Mouse (Mus musculus) ES-E14 (cell line): ENCODE data around the gene Pttg1. TPM values are rescaled to one million over a fixed set of nuclear protein-coding genes. Genes with fewer than 3 reads are reported as not detected.

ENCODE experiments used
- DNase-seq: peaks from one replicate; pipeline ENCODE4 v3.0.0-alpha.2; 2013; ENCODE audit warnings: low read depth, low spot score
- H3K27ac ChIP-seq: 2 replicates; pipeline ENCODE4 v1.5.1; 2012; ENCODE audit warnings: low read depth, mild to moderate bottlenecking, low read length, moderate library complexity, mixed read lengths; ENCODE audit not compliant: poor library complexity, insufficient read depth, severe bottlenecking
- H3K36me3 ChIP-seq: 2 replicates; pipeline ENCODE4 v1.6.1; 2012; ENCODE audit warnings: mild to moderate bottlenecking, low read length, moderate library complexity, mixed read lengths; ENCODE audit not compliant: control insufficient read depth, poor library complexity, insufficient read depth, severe bottlenecking
- H3K4me1 ChIP-seq, 2 experiments: fragments of 150-350 bp in 1 of 2; sonication (generic) in 1 of 2; 2 replicates each; pipeline ENCODE4 v1.6.1; 2012; ENCODE audit warnings: low read length in 2 of 2, mild to moderate bottlenecking in 1 of 2, mixed read lengths in 1 of 2; ENCODE audit not compliant: control insufficient read depth in 2 of 2, insufficient read depth in 2 of 2, poor library complexity in 1 of 2
- H3K4me3 ChIP-seq, 2 experiments: fragments of 150-350 bp in 1 of 2; sonication (generic) in 1 of 2; 2 replicates each; pipeline ENCODE4 v1.5.1; 2012; ENCODE audit warnings: low read length in 2 of 2, low read depth in 1 of 2, mild to moderate bottlenecking in 1 of 2, mixed read lengths in 1 of 2; ENCODE audit not compliant: insufficient read depth in 1 of 2, poor library complexity in 1 of 2, severe bottlenecking in 1 of 2
- H3K9ac ChIP-seq: 2 replicates; pipeline ENCODE4 v1.6.1; 2012; ENCODE audit warnings: low read depth, mild to moderate bottlenecking, low read length, mixed read lengths; ENCODE audit not compliant: poor library complexity, insufficient read depth, severe bottlenecking
- H3K9me3 ChIP-seq: fragments of 150-350 bp; sonication (generic); 2 replicates; pipeline ENCODE4 v1.6.1; 2012; ENCODE audit warnings: low read depth, mild to moderate bottlenecking, low read length; ENCODE audit not compliant: control insufficient read depth, insufficient read depth
- CHD2 ChIP-seq: IDR thresholded peaks from 2 replicates; pipeline ENCODE4 v1.6.1; 2014; ENCODE audit warnings: mild to moderate bottlenecking, low read depth, low read length, inconsistent platforms
- HCFC1 ChIP-seq: IDR thresholded peaks from 2 replicates; pipeline ENCODE4 v1.6.1; 2012; ENCODE audit warnings: low read length, inconsistent platforms, borderline replicate concordance; ENCODE audit not compliant: insufficient read depth
- MAFK ChIP-seq: IDR thresholded peaks from 2 replicates; pipeline ENCODE4 v1.6.1; 2014; ENCODE audit warnings: mild to moderate bottlenecking, low read depth, low read length, inconsistent platforms; ENCODE audit not compliant: insufficient read depth
- ZC3H11A ChIP-seq: IDR thresholded peaks from 2 replicates; pipeline ENCODE4 v1.6.1; 2012; ENCODE audit warnings: low read depth, mild to moderate bottlenecking, inconsistent platforms, low read length, borderline replicate concordance
- ZNF384 ChIP-seq: IDR thresholded peaks from 2 replicates; pipeline ENCODE4 v1.6.1; 2012; ENCODE audit warnings: low read depth, low read length, inconsistent platforms
- in situ Hi-C, 2 experiments: fragments of 600-800 bp; cut with MboI; formaldehyde crosslinking; loops; one replicate each; pipeline ENCODE4 v1.15.1; 2025; ENCODE audit warnings: low sequenced_read_pairs in 2 of 2, inconsistent platforms in 1 of 2; ENCODE audit not compliant: unreplicated experiment in 2 of 2
- total RNA-seq: library from RNA; depleted of rRNA; stranded (reverse); fragments of 300-350 nt; gene quantifications from 2 replicates; pipeline ENCODE4 v1.2.3, GENCODE M21; 2012

The Pttg1 gene
- total RNA-seq, 1 experiment: 69.3 TPM

DNA sequence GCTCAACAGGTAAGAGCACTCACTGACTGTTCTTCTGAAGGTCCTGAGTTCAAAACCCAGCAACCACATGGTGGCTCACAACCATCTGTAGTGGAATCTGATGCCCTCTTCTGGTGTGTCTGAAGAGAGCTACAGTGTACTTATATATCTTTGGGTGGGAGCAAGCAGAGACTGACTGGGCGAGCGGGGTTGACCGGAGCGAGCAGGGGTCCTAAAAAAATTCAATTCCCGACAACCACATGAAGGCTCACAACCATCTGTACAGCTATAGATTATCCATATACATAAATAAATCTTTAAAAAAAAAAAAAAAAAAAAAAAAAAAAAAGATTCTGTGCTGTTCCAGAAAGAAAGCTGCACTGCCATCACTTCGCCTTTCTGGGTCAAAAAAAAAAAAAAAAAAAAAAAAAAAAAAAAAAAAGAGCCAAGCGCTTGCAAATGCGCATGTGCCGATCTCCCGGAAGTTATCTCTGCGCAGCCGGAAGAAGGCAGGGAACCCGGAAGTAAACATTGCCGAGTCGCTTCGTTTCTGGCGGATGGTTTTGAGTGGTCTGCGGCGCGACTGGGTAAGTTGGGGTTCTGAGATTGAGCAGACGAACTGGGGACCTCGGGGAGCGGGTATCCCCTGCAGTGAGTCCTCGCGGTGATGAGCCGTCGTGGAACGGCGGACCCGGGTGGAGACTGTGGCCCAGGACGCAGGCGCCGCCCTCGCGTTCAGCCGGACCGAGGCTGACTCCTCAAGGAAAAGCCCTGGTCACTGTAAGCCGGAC is 7.4 kb upstream of the Pttg1 start, which contains the start of gene Slu7:
Gene Slu7 (plus strand): TSS at position 491 of the 770 bp plus-strand sequence.
- in situ Hi-C loops: no loop called here
- H3K9me3 ChIP-seq: no peaks in the 10 kb centered on the region
- H3K9ac ChIP-seq: peak within 1 kb of the TSS; percentile 81
- TF ChIP-seq HCFC1 (peak; percentile 69; the same call in 1 of the 2 replicates), MAFK (0 out of 2 replicates have a peak, but pooled peaks have one; percentile 32), ZNF384 (peak; percentile 99), CHD2 (no peak), ZC3H11A (no peak)
- peak; percentile 59 for DNase-seq
- H3K36me3 ChIP-seq: 0 out of 2 replicates have a peak, but pooled peaks cover 2% of the 10 kb centered on the region
- no peaks in the 10 kb centered on the region; a peak in 1 of 4 replicates for H3K4me1 ChIP-seq
- no peak within 1 kb of the TSS for H3K27ac ChIP-seq
- peak within 1 kb of the TSS; percentile 84 to 85 for H3K4me3 ChIP-seq

DNA sequence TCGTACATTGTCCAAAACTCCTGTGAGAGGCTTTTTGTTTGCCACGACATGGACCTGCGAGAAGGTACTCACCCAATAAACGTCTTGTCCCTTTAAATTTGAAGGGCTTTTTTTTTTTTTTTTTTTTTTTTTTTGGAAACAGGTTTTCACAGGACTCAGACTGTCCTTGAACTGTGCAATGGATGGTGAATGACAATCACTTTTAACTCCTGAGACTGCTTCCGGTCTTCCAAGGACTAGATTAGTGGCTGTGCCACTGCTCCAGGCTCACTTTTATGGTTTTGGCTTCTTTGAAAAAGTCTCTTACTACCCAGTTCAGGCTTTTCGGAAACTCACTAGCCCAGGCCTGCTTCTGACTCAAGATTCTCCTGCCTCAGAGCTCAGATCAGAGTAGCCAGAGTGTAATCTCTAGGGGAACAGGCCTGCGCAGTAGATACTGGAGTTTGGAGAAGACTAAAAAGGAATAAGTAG is 398 bp upstream of the Pttg1 start:
- Histone ChIP-seq H3K9ac (no peak overlapping the region; the same call in 1 of the 2 replicates), H3K4me3 (peak overlapping the region in 1 of 2 experiments; percentile 75; a peak in 2 of 4 replicates), H3K9me3 (no peaks in the 10 kb centered on the region), H3K4me1 (peaks cover 0 to 2% of the 10 kb centered on the region in 2 experiments; a peak in 1 of 4 replicates), H3K36me3 (peaks cover 4% of the 10 kb centered on the region; the same call in 1 of the 2 replicates), H3K27ac (no peak overlapping the region)
- in situ Hi-C loops: no loop called here
- TF ChIP-seq ZC3H11A (no peak), ZNF384 (peak; percentile 100)
- DNase-seq: no peak

DNA sequence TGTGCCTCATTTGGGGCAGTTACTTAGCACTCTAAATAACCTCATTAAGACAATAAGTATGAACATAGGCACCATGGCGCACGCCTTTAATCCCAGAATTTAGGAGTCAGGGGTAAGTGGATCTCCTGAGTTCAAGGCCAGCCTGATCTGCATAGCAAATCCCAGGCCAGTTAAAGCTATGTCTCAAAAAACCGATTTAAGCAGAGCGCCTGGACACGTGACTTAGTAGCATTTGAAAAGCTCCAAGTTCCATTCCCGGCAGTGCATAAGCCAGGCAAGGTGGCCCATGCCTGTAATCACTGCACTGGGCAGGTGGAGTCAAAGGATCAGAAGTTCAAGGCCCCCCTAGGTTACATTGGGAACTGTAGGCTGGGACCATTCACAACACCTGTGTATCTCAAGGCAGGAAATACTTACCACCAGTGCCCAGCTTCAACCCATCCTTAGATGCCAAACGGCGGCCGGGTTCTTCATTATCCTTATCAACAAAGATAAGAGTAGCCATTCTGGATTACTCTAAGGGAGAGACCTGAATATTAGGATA is 813 bp downstream of the Pttg1 start:
- Histone ChIP-seq H3K4me1 (peaks cover 0 to 2% of the 10 kb centered on the region in 2 experiments; a peak in 1 of 4 replicates), H3K9me3 (no peaks in the 10 kb centered on the region), H3K4me3 (peak overlapping the region; percentile 69 to 75), H3K9ac (no peak overlapping the region), H3K36me3 (peaks cover 11% of the 10 kb centered on the region; the same call in 1 of the 2 replicates), H3K27ac (no peak overlapping the region)
- TF ChIP-seq ZNF384 (no peak), MAFK (no peak), CHD2 (no peak), ZC3H11A (no peak), HCFC1 (no peak)
- no peak for DNase-seq
- in situ Hi-C loops: no loop called here

DNA sequence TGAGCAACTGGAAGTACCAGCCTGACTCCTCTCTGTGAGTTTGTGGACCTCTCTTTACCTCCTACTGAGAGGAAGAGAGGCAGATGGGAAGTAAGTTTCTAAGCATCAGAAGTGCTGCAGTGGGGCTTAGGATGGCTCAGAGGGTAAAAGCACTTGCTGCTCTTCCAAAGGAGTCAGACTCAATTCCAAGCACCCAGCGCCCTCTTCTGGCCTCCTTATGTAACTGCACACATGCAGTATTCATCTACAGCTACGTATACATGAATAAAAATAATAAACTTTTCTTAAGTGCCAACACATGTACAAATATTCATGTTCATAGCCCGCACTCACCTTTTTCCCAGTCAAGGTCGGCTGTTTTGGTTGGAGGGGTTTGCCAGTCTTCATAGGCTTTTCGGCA is 1.7 kb downstream of the Pttg1 start:
- no peak for TF ChIP-seq HCFC1
- 0 out of 2 replicates have a peak, but pooled peaks have one; percentile 8 for TF ChIP-seq ZC3H11A
- no peak for TF ChIP-seq ZNF384
- TF ChIP-seq CHD2: no peak
- no peak for TF ChIP-seq MAFK
- in situ Hi-C loops: no loop called here

More for the DNA sequence above, 1.7 kb downstream of the Pttg1 start:
- Histone ChIP-seq H3K9ac (no peak overlapping the region), H3K4me3 (peak overlapping the region in 1 of 2 experiments; percentile 75; a peak in 2 of 4 replicates), H3K36me3 (peaks cover 11% of the 10 kb centered on the region; the same call in 1 of the 2 replicates), H3K4me1 (peaks cover 0 to 2% of the 10 kb centered on the region in 2 experiments; a peak in 1 of 4 replicates), H3K9me3 (no peaks in the 10 kb centered on the region), H3K27ac (no peak overlapping the region)
- DNase-seq: no peak
